Mouse (Mus musculus): ENCODE measurements around the gene Pxdn.

- no peak for TF ChIP-seq TAL1 (IDR thresholded peaks at IDR 0.05; ENCODE audit: low read length)
- TF ChIP-seq GATA1 (IDR thresholded peaks at IDR 0.05; ENCODE audit: low read length), result no peak
Observed at GRCm38 (mm10) chr12:30006586-30006985, 69.2 kb downstream of the Pxdn start.

Measured in erythroblast, embryonic 14.5 days (primary cell).